Mouse (Mus musculus): ENCODE measurements around the gene Eif3l.

GRCm38 (mm10) chr15:79133191-79133661 lies 58.2 kb downstream of the Eif3l start:
- TF ChIP-seq POLR2A (IDR thresholded peaks at IDR 0.05; ENCODE audit: borderline replicate concordance, extremely low read depth, low read depth, low read length) (no peak), CTCF (IDR thresholded peaks at IDR 0.05; ENCODE audit: insufficient read depth, low read length) (no peak)

Data from lung, adult 2 months (tissue).